Mouse (Mus musculus) MEL-GATA-1-ER (cell line): ENCODE data around the gene Slc37a3.
"Not testable (repeated sequence)": the region's sequence is repeated elsewhere in the genome, so short reads cannot be mapped to it uniquely, and the experiment has no call there.

Experiments
- DNase-seq: peaks from one replicate; pipeline ENCODE4 v3.0.0-alpha.2; 2012; ENCODE audit warnings: low read depth; ENCODE audit errors: extremely low read depth

Slc37a3 gene

GRCm38 (mm10) chr6:39379224-39379623 lies 1.7 kb upstream of the Slc37a3 start:
- DNase-seq, result peak; percentile 85

GRCm38 (mm10) chr6:39378161-39378835 lies 823 bp upstream of the Slc37a3 start:
- not testable (repeated sequence) for DNase-seq

- DNase-seq, result no peak
Observed at GRCm38 (mm10) chr6:39376775-39377174, 700 bp downstream of the Slc37a3 start.

GRCm38 (mm10) chr6:39373301-39373955 lies 4.0 kb downstream of the Slc37a3 start:
- no peak for DNase-seq

GRCm38 (mm10) chr6:39372727-39373126 lies 4.7 kb downstream of the Slc37a3 start:
- no peak for DNase-seq

- DNase-seq, result no peak
Observed at GRCm38 (mm10) chr6:39372042-39372441, 5.4 kb downstream of the Slc37a3 start.

GRCm38 (mm10) chr6:39369631-39370030 lies 7.8 kb downstream of the Slc37a3 start:
- no peak for DNase-seq

GRCm38 (mm10) chr6:39362684-39363083 lies 14.8 kb downstream of the Slc37a3 start:
- no peak for DNase-seq

- DNase-seq, result not testable (repeated sequence)
Observed at GRCm38 (mm10) chr6:39359207-39359606, 18.3 kb downstream of the Slc37a3 start.

- no peak for DNase-seq
Observed at GRCm38 (mm10) chr6:39348946-39349345, 28.5 kb downstream of the Slc37a3 start.

- no peak for DNase-seq
Observed at GRCm38 (mm10) chr6:39347880-39348814, 29.3 kb downstream of the Slc37a3 start.

GRCm38 (mm10) chr6:39346991-39347501 lies 30.4 kb downstream of the Slc37a3 start:
- no peak for DNase-seq

GRCm38 (mm10) chr6:39345430-39345829 lies 32.0 kb downstream of the Slc37a3 start:
- DNase-seq, result no peak

- peak; percentile 29 for DNase-seq
Observed at GRCm38 (mm10) chr6:39344020-39344419, 33.5 kb downstream of the Slc37a3 start.

- no peak for DNase-seq
Observed at GRCm38 (mm10) chr6:39341798-39342197, 35.7 kb downstream of the Slc37a3 start.

GRCm38 (mm10) chr6:39338359-39338758 lies 39.1 kb downstream of the Slc37a3 start:
- no peak for DNase-seq

GRCm38 (mm10) chr6:39334873-39335272 lies 42.6 kb downstream of the Slc37a3 start:
- no peak for DNase-seq

- no peak for DNase-seq
Observed at GRCm38 (mm10) chr6:39334224-39334623, 43.3 kb downstream of the Slc37a3 start.

- DNase-seq, result no peak
Observed at GRCm38 (mm10) chr6:39331998-39332700, 45.3 kb downstream of the Slc37a3 start.

GRCm38 (mm10) chr6:39330981-39331380 lies 46.5 kb downstream of the Slc37a3 start:
- no peak for DNase-seq

- no peak for DNase-seq
Observed at GRCm38 (mm10) chr6:39320286-39320685, 57.2 kb downstream of the Slc37a3 start.
